Mouse (Mus musculus) hindbrain, embryonic 15.5 days (tissue): ENCODE measurements around the gene Srgap2. TPM values are rescaled to one million over a fixed set of nuclear protein-coding genes. Genes with fewer than 3 reads are reported as not detected.

ENCODE experiments used
- ATAC-seq: fragments of 200-750 bp; cut with Nextera tagmentation; 2 replicates; pipeline ENCODE4 v1.8.0; 2017; ENCODE audit warnings: low read depth, moderate number of reproducible peaks, moderate TSS enrichment; ENCODE audit not compliant: low FRiP score
- H3K27ac ChIP-seq: fragments of 300-500 bp; sonication (generic); replicated peaks from 2 replicates; pipeline ENCODE4 v1.5.1; 2015; ENCODE audit warnings: mild to moderate bottlenecking, inconsistent platforms
- H3K27me3 ChIP-seq: fragments of 300-500 bp; sonication (generic); 2 replicates; pipeline ENCODE4 v1.6.1; 2015; ENCODE audit warnings: control low read depth, inconsistent platforms
- H3K36me3 ChIP-seq: fragments of 300-500 bp; sonication (generic); 2 replicates; pipeline ENCODE4 v1.6.1; 2015; ENCODE audit warnings: control low read depth, inconsistent platforms
- H3K4me1 ChIP-seq: fragments of 300-500 bp; sonication (generic); replicated peaks from 2 replicates; pipeline ENCODE4 v1.6.1; 2015; ENCODE audit warnings: control low read depth, inconsistent platforms
- H3K4me2 ChIP-seq: fragments of 300-500 bp; sonication (generic); 2 replicates; pipeline ENCODE4 v1.6.1; 2015; ENCODE audit warnings: moderate library complexity, mild to moderate bottlenecking, inconsistent platforms
- H3K4me3 ChIP-seq: fragments of 300-500 bp; sonication (generic); 2 replicates; pipeline ENCODE4 v1.5.1; 2015; ENCODE audit warnings: mild to moderate bottlenecking, inconsistent platforms
- H3K9ac ChIP-seq: fragments of 300-500 bp; sonication (generic); 2 replicates; pipeline ENCODE4 v1.6.1; 2015; ENCODE audit warnings: inconsistent platforms
- H3K9me3 ChIP-seq: fragments of 300-500 bp; sonication (generic); 2 replicates; pipeline ENCODE4 v1.6.1; 2016; ENCODE audit warnings: control low read depth, inconsistent platforms
- WGBS: fragments of 180-500 bp; shearing (Covaris S2); methylation state at CpG from one replicate; pipeline ENCODE4 v1.1.7; 2015; 5-methylcytosine and 5-hydroxymethylcytosine counted together
- polyA plus RNA-seq: library from polyadenylated mRNA; unstranded; fragments of >200 nt; fragmentation: Nextera tagmentation; extraction: Ambion mirVana; gene quantifications from 2 replicates; pipeline ENCODE4 v1.2.1, GENCODE M21; 2015

Gene Srgap2
- polyA plus RNA-seq, 1 experiment from 2014 or later, result 28.3 TPM

DNA sequence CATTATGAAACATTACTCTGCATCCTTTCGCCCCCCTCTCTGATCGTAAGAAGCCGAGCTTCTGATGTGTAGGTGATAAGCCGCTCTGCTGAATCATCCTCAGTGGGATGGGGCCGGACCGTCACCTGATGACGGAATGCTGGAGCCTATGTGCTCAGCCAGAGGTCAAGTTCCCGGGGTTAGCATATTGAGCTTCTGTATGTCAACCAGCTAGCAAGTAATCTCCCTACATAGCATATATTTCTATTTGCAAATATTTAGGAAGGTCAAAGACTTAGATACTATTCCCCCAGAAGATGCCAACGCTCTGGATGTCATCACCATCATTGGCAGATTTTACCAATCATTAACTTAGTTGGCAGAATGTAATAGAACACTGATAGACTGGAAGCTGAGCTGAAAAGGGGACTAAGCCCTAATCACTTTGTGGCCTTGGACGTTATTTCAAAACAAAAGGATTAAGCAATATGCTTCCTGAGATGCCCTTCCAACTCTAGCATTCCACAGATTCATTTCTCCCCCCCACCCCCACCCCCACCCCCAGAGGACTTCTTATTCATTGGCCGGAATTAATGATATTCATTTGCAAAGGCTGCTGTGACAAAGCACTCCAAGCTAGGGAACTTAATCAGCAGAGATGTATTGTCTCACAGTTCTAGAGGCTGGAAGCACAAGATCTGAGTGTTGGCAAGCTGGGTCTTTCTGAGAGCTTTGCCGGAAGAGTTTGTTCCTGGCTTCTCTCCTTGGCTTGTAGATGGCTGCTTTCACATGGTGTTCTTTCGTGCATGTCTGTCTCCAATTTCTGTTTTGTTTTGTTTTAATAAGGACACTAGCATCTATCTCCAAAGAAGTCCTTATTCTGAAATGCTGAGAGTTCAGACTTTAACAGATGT is 19.9 kb upstream of the Srgap2 start:
- Histone ChIP-seq H3K4me1 (no peaks in the 10 kb centered on the region), H3K27ac (no peak overlapping the region), H3K4me2 (no peak overlapping the region), H3K4me3 (no peak overlapping the region), H3K9me3 (no peaks in the 10 kb centered on the region), H3K36me3 (no peaks in the 10 kb centered on the region), H3K9ac (no peak overlapping the region), H3K27me3 (no peaks in the 10 kb centered on the region)
- WGBS, result 79% methylated on average over 13 of the region's 13 CpGs
- no peak for ATAC-seq

DNA sequence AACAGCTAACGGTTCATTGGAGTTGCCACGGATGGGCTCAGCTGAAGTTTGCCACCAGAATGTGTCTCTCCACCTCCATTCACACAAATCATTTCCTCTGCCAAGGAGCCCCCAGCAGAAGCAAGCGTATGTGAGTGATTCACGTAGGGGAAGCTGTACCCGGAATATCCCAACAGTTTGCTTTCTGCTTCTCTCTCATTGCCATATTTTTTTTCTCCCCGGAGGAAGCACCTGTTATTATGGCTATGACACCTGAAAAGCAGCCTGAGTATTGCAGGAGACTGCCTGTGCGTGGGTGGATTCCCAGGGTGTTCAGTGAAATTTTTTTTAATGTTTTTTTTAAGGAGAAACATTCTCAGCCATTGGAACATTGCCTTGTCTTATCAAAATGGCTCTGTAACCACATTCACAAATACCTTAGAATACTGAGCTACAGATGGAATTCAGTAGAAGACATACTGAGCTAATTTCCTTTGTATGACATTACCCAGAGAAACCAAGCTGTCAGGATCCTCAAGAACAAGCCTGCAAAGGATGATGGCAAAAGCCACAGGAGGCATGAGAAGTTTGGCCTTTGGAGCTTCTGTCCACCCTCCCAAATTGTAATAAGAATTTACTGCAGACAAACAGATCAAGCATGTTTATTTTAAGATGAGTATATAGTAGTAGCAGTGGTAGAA is 16.9 kb upstream of the Srgap2 start:
- H3K4me1 ChIP-seq, result no peaks in the 10 kb centered on the region
- H3K27me3 ChIP-seq, result no peaks in the 10 kb centered on the region
- H3K27ac ChIP-seq, result no peak overlapping the region
- no peak overlapping the region for H3K9ac ChIP-seq
- WGBS, result 80% methylated on average over 7 of the region's 7 CpGs
- H3K9me3 ChIP-seq, result no peaks in the 10 kb centered on the region
- H3K4me2 ChIP-seq, result no peak overlapping the region
- no peaks in the 10 kb centered on the region for H3K36me3 ChIP-seq
- H3K4me3 ChIP-seq, result no peak overlapping the region
- no peak for ATAC-seq

GRCm38 (mm10) chr1:131541903-131542302 is 14.8 kb upstream of the Srgap2 start:
- H3K9ac ChIP-seq, result no peak overlapping the region
- no peaks in the 10 kb centered on the region for H3K27me3 ChIP-seq
- H3K4me1 ChIP-seq, result no peaks in the 10 kb centered on the region
- 88% methylated on average over 5 of the region's 5 CpGs for WGBS
- no peak for ATAC-seq
- H3K4me2 ChIP-seq, result no peak overlapping the region
- no peak overlapping the region for H3K27ac ChIP-seq
- no peaks in the 10 kb centered on the region for H3K9me3 ChIP-seq
- no peak overlapping the region for H3K4me3 ChIP-seq
- no peaks in the 10 kb centered on the region for H3K36me3 ChIP-seq

- no peak for ATAC-seq
- Histone ChIP-seq H3K4me2 (no peak overlapping the region), H3K9me3 (no peaks in the 10 kb centered on the region), H3K27ac (no peak overlapping the region), H3K4me1 (no peaks in the 10 kb centered on the region), H3K4me3 (no peak overlapping the region), H3K27me3 (no peaks in the 10 kb centered on the region), H3K9ac (no peak overlapping the region), H3K36me3 (no peaks in the 10 kb centered on the region)
- WGBS, result 57% methylated on average over 3 of the region's 3 CpGs
Observed at GRCm38 (mm10) chr1:131541431-131541830, 14.3 kb upstream of the Srgap2 start.

- Histone ChIP-seq H3K4me1 (no peaks in the 10 kb centered on the region), H3K9me3 (no peaks in the 10 kb centered on the region), H3K27ac (no peak overlapping the region), H3K9ac (no peak overlapping the region), H3K4me2 (no peak overlapping the region), H3K27me3 (no peaks in the 10 kb centered on the region), H3K36me3 (no peaks in the 10 kb centered on the region), H3K4me3 (no peak overlapping the region)
- no peak for ATAC-seq
- WGBS, result 31% methylated on average over 5 of the region's 5 CpGs
Observed at GRCm38 (mm10) chr1:131540795-131541194, 13.6 kb upstream of the Srgap2 start.

- 96% methylated on average over 4 of the region's 4 CpGs for WGBS
- no peak for ATAC-seq
- no peaks in the 10 kb centered on the region for H3K9me3 ChIP-seq
- no peaks in the 10 kb centered on the region for H3K27me3 ChIP-seq
- no peaks in the 10 kb centered on the region for H3K36me3 ChIP-seq
- no peak overlapping the region for H3K9ac ChIP-seq
- no peak overlapping the region for H3K4me3 ChIP-seq
- H3K27ac ChIP-seq, result no peak overlapping the region
- no peaks in the 10 kb centered on the region for H3K4me1 ChIP-seq
- no peak overlapping the region for H3K4me2 ChIP-seq
Observed at GRCm38 (mm10) chr1:131539771-131540170, 12.6 kb upstream of the Srgap2 start.

DNA sequence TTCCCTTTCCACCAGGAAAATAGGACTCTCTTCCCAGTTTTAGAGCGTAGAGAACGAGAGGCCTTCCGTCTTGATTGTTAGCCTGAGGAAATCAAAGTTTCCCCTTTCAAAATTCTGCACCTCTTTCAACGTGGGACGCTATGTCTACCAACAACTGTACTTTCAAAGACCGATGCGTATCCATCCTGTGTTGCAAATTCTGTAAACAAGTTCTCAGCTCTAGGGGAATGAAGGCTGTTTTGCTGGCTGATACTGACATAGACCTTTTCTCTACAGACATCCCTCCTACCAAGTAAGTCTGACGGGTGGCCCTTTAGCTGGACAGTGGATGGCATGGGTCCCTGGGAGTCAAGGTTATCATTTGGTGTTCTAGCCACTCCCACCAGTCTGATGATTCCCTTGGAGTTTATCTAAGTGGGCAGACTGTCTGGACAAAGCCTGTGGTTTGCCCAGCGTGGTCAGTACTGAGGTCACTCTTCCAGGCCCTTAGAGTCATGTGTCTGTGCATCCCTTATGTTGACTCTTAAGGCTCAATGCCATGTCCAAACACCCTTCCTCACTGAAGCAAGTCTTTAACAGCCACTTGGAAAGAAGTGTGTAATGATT is 1.5 kb upstream of the Srgap2 start:
- H3K36me3 ChIP-seq, result no peaks in the 10 kb centered on the region
- peak overlapping the region; percentile 57 for H3K4me3 ChIP-seq
- H3K9me3 ChIP-seq, result no peaks in the 10 kb centered on the region
- WGBS, result 3% methylated on average over 9 of the region's 9 CpGs
- H3K4me1 ChIP-seq, result peaks cover 29% of the 10 kb centered on the region
- H3K9ac ChIP-seq, result no peak overlapping the region
- no peaks in the 10 kb centered on the region for H3K27me3 ChIP-seq
- H3K4me2 ChIP-seq, result peak overlapping the region; percentile 93
- no peak for ATAC-seq
- H3K27ac ChIP-seq, result no peak overlapping the region

DNA sequence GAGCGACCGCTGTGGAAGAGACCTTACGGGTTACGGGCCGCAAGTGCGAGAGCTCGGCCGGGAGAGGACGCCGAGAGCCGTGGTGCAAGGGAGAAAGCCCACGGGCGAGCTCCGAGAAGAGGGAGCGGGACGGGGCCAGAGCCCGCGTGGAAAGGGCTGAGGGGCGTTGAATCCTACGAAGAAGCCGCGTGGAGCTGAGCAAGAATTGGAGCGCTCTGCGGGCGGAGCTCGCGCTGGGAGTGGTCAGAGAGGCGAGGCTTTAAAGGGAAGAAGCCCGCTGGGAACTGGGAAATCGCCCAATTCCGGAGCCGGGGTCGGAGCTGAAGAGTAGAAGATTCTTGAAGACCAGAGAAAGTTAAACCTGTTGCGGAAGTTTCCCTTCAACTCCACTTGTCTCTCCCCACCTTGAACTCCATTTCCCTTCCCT is 942 bp upstream of the Srgap2 start:
- H3K27me3 ChIP-seq, result no peaks in the 10 kb centered on the region
- H3K9me3 ChIP-seq, result no peaks in the 10 kb centered on the region
- H3K9ac ChIP-seq, result peak overlapping the region; percentile 19; the same call in 1 of the 2 replicates
- ATAC-seq, result no peak
- H3K4me1 ChIP-seq, result peaks cover 34% of the 10 kb centered on the region
- under 1% methylated on average over 34 of the region's 34 CpGs for WGBS
- H3K36me3 ChIP-seq, result no peaks in the 10 kb centered on the region
- H3K4me2 ChIP-seq, result peak overlapping the region; percentile 93
- H3K27ac ChIP-seq, result peak overlapping the region; percentile 54
- peak overlapping the region; percentile 57 for H3K4me3 ChIP-seq

- Histone ChIP-seq H3K9ac (peak overlapping the region; percentile 93), H3K36me3 (no peaks in the 10 kb centered on the region), H3K4me1 (peaks cover 47% of the 10 kb centered on the region), H3K4me3 (peak overlapping the region; percentile 93), H3K27me3 (no peaks in the 10 kb centered on the region), H3K27ac (peak overlapping the region; percentile 89), H3K4me2 (peak overlapping the region; percentile 87), H3K9me3 (no peaks in the 10 kb centered on the region)
- WGBS, result under 1% methylated on average over 75 of the region's 81 CpGs
- ATAC-seq, result peak; percentile 33
Observed at GRCm38 (mm10) chr1:131526371-131527270, 531 bp downstream of the Srgap2 start.

- Histone ChIP-seq H3K27me3 (no peaks in the 10 kb centered on the region), H3K4me1 (peaks cover 56% of the 10 kb centered on the region), H3K27ac (peak overlapping the region; percentile 89), H3K4me2 (peak overlapping the region; percentile 87), H3K9me3 (no peaks in the 10 kb centered on the region), H3K4me3 (peak overlapping the region; percentile 93), H3K36me3 (no peaks in the 10 kb centered on the region), H3K9ac (peak overlapping the region; percentile 93)
- under 1% methylated on average over 41 of the region's 41 CpGs for WGBS
- ATAC-seq, result no peak
Observed at GRCm38 (mm10) chr1:131525586-131526271, 1.4 kb downstream of the Srgap2 start.

GRCm38 (mm10) chr1:131525101-131525585 is 2.0 kb downstream of the Srgap2 start:
- ATAC-seq, result no peak
- WGBS, result under 1% methylated on average over 26 of the region's 26 CpGs

More at GRCm38 (mm10) chr1:131525101-131525585, 2.0 kb downstream of the Srgap2 start:
- H3K9ac ChIP-seq, result peak overlapping the region; percentile 93
- no peaks in the 10 kb centered on the region for H3K36me3 ChIP-seq
- H3K4me2 ChIP-seq, result peak overlapping the region; percentile 87
- H3K4me3 ChIP-seq, result peak overlapping the region; percentile 93
- H3K4me1 ChIP-seq, result peaks cover 61% of the 10 kb centered on the region
- H3K9me3 ChIP-seq, result no peaks in the 10 kb centered on the region
- H3K27me3 ChIP-seq, result no peaks in the 10 kb centered on the region
- peak overlapping the region; percentile 89 for H3K27ac ChIP-seq
